Mouse (Mus musculus) stomach, postnatal 0 days (tissue): ENCODE measurements around the gene Gnb1.

Source experiments
- CTCF ChIP-seq: IDR thresholded peaks from 2 replicates; pipeline ENCODE4 v1.5.1; 2016; ENCODE audit warnings: antibody characterized with exemption, low read depth, mild to moderate bottlenecking, moderate library complexity
- EP300 ChIP-seq: optimal IDR thresholded peaks from 2 replicates; pipeline ENCODE3; 2016; ENCODE audit warnings: antibody characterized with exemption

DNA sequence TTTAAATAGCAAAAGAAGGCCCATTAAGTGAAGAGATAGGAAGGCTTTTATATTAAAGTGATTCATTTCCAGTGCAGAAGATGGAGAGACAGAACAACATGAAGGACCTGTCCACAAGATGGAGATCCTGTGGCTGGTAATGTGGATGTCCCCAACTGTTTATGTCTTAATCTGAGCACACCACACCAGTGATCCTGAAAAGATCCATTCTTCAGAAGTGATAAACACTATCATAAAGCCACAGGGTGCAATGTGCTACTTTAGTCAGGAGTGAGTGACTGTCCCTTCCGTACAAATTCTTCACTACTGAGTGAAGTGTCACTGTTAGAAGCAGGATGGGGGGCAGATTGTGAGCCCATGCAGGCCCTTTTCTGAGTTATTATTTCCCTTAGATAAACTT is 111.6 kb downstream of the Gnb1 start:
- TF ChIP-seq CTCF (no peak), EP300 (no peak)
